Mouse (Mus musculus) gastrocnemius, postnatal 25 days (tissue): ENCODE measurements around the gene Hsd11b1. TPM values are rescaled to one million over a fixed set of nuclear protein-coding genes. Genes with fewer than 3 reads are reported as not detected.
"Not testable (repeated sequence)": the region's sequence is repeated elsewhere in the genome, so short reads cannot be mapped to it uniquely, and the experiment has no call there.

Experiments
- DNase-seq: peaks from one replicate; pipeline ENCODE4 v3.0.0; 2022
- long read RNA-seq, 2 experiments: library from polyadenylated mRNA; stranded (forward); transcript quantifications; one replicate each; pipeline ENCODE4 v2.0.0; 2021
- total RNA-seq, 2 experiments: library from RNA; stranded (reverse); gene quantifications; 1 replicate in 1 of 2; 2 replicates in 1 of 2; pipeline ENCODE4 v1.2.3; 2021

Gene Hsd11b1
- 1 to 10 TPM; 6.3 to 7.9 TPM for total RNA-seq
- long read RNA-seq, experiment 1, transcript Hsd11b1-201 (6 exons, 1,623 nt), result major isoform, 6 of 6 reads
- long read RNA-seq, experiment 1, partial matches to known transcripts, result 0 of 6 reads
- long read RNA-seq, experiment 1, other reads (novel, unspliced or antisense), result 0 of 6 reads
- long read RNA-seq, experiment 2, transcript Hsd11b1-201 (6 exons, 1,623 nt), result major isoform, 6 of 7 reads
- long read RNA-seq, experiment 2, partial matches to known transcripts, result 0 of 7 reads
- long read RNA-seq, experiment 2, other reads (novel, unspliced or antisense), result 0 of 7 reads

DNA sequence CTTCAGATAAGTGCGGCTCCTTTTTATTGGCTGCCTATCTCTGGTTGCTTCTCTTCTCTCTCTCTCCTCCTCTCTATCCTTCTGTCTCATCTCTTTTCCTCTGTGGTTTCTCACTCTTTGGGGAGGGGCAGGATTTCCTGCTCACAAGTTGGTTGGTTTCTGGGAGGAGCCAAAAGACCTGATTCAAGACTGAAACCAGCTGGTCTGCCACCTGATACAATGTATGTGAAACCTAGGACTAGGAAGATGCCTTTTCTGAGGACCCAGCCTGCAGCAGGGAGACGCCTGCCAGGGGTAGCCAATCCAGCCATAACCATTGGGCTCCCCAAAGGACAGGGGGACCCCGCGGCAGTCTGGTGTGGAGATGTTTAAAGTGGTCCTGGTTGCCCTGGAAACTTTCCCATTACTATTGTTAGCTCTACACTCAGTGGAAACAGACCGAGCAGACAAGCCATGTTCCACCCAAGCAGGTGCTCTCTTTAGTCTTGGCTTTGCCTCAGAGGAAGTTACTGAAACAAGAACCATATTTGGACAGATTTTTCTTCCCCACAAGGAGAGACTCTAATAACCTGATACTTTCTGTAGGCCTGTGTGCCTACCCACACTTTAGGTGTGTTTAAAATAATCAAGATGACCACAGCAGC lies at the start of gene Hsd11b1:
TSS of gene Hsd11b1 (minus strand) at position 121 of the 644 bp plus-strand sequence.
- DNase-seq, result no peak

DNA sequence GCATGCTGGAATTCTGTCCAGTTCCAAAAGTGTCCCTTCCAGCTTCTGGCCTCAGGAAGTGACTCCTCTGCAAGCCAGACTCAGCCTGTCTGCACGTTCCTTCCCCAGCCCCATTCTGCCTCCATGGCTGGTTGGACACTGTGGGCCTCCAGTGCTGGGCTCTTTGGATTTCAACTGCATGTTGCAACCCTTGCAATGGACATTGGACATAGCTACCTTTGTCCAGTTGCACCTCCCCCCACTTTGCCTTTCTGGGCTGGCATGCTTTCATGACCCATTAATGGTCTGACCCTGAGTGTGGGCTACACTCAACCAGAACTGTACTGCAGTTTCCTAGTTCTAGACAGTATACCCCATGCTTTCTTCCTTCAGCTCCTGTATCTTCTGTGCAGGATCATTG lies 47.7 kb upstream of the Hsd11b1 start:
- no peak for DNase-seq

GRCm38 (mm10) chr1:193310519-193311085 lies 46.7 kb upstream of the Hsd11b1 start:
- no peak for DNase-seq

DNA sequence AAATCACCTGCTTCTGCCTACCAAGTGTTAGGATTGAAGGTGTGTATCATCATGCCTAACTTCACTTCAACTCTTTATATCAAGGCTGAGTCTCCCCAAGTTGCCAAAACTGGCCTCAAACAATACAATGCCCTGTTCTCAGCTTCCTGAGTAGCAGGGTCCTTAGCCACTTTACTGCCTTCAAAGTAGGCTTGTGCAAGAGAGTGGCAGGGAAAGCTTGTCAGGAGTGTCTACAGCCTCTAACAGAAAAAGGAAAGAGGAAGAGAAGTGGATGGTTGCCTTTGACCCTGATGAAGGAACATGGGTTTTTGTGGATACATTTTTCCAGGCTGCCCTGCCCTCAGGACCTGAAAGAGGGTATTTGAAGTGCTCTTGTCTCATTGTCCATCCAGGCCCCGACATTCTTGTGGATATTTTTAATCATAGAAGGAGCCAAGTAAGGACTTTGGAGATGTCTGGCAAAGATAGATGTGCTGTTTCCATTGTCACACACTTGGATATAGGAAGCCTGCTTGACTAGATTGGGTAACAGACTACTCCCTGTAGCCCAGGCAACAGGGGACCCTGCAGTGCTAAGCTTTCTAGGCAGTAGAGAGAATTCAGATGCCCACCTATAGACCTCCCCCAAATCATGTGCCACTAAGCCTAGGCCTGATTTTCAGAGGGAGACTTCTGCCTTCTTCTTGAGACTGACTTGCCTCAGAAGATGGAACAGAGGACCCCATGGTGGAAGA lies 46.1 kb upstream of the Hsd11b1 start:
- no peak for DNase-seq

- DNase-seq, result no peak
Observed at GRCm38 (mm10) chr1:193306832-193307231, 43.0 kb upstream of the Hsd11b1 start.

- DNase-seq, result no peak
Observed at GRCm38 (mm10) chr1:193305386-193305785, 41.5 kb upstream of the Hsd11b1 start.

DNA sequence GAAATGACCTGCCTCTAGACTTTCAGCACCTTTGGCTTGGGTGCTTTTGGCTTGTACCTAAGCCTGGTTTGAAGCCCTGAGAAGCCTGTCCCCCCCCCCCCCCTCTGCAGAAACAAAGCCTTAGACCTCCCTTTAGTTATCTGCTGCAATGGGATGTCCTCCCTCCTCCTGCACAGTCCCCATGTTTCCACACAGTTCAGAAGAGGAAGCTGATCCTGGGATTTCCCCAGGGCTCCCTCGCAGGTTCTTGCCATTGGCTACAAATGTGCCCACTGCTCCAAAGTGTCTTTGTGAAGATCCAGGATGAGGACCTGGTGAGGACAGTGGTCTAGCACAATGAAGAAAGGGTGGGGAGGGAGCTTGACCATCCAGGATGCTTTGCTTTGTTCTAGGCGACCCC lies 39.2 kb upstream of the Hsd11b1 start:
- DNase-seq, result no peak

DNA sequence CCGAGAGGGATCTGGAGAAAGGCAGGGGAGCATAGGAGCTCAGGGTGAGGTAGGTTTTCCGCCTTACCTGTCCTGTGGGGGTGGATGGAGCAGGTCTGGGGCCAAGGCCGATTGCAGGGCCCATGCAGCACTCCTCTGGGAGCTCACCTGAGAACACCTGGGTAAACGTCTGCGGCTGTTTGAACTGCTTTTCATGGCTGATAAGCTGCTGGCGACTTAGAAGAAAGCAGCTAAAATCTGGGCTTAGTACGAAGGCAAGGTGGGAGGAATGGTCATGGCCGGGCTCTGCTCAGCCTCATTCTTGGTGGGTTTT lies 38.2 kb upstream of the Hsd11b1 start:
- DNase-seq, result no peak

- DNase-seq, result no peak
Observed at GRCm38 (mm10) chr1:193301216-193302092, 37.6 kb upstream of the Hsd11b1 start.

DNA sequence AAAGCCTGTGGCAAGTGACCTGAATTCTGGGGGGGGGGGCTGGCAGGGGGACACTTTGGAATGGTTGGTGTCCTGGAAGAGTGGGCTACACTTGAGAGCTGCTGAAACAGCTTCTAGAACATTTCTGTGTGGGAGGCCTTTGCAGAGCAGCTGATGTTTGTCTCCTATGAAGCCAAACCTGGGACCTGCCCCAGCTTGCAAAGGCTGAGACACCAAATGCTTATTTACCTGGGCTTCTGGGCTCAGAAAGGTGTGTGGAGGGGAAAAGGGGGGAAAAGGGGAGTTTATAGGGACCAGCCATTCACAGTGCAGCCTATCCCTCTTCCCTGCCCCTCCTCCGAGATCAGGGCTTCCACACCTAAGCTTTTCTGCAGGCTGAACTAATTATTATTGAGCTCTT lies 36.1 kb upstream of the Hsd11b1 start:
- no peak for DNase-seq

DNA sequence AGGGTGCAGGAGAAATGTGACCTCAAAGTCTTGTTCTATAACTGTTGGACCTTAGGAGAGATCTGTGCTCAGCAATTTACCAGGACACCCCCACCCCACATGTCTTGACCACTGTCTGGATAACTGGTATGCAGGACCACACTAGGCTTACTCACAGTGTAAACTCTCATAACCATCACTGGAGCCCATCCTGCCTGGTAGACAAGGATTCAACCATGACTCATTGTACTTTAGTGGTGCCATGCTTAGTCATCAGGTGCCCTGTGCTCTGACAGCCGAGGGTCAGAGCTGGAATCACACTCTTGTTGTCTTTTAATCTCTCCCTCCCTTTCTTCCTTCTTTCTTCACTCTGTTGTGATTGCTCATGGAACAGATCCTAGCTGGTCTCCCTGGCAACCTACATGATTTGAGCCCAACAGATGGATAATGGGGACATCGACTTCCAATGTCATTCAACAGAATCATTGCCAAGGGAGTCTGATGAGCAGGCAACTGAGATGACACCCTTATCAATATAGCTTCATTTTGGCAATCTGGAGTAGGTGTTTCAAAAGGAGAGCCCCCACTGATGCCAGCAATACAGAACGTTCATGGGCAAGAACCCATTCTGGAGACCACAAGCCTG lies 34.4 kb upstream of the Hsd11b1 start:
- no peak for DNase-seq

- no peak for DNase-seq
Observed at GRCm38 (mm10) chr1:193295920-193296319, 32.0 kb upstream of the Hsd11b1 start.

DNA sequence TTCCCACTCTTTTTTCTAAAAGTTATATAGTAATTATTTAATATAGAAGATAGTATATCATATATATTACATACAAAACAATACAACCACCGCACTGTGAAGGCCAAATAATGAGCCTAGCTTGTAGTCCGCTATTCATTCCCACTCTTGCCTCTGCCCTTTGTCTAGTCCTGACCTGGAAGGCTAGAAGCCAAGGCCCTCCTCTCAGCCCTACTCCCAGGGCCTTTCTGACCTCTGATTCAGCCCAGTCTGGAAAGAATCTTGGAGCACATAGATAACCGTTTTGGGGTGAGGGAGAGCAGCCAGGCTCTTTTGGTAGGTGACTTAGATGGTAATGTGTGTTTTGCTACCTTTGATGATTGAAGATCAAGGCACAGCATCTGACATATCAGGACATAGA lies 30.1 kb upstream of the Hsd11b1 start:
- no peak for DNase-seq

DNA sequence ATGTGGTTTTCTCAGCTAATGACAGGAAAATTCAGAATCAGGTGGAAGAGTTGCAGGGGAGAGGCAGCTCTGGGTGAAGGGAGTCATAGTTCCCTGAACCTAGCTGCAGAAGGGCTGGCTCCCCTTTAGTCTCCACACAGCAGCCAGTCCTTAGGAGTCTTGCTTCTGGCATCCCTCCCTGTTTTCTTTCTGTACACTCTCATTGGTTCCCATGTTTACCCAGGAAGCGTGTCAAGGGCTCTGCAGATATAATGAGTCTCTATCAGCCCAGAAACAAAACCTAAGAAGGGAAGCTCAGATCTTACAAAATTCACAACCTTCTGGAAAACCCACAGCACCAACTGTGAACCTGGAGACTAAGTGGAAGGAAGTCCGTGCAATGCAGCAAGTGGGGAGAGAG lies 29.2 kb upstream of the Hsd11b1 start:
- no peak for DNase-seq

DNA sequence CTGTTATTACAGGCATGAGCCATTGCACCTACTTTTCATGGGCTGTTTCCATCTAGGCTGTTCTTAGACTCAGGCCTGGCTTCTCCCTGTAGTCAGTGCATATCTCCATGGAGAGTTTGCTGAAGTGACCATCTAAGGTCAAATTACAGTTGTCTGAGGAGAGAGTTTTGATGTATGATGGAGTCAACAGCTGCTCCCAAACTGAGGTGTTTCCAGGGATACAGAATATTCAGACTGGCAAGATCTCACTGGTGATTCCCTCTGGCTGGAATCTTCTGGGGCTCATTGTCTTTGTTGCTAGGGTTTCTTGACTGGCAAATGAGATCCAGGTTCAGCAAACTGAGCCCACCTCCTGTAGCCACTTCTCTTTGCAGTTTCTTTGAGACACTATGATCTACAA lies 26.8 kb upstream of the Hsd11b1 start:
- no peak for DNase-seq

GRCm38 (mm10) chr1:193289914-193290313 lies 26.0 kb upstream of the Hsd11b1 start:
- DNase-seq, result no peak

DNA sequence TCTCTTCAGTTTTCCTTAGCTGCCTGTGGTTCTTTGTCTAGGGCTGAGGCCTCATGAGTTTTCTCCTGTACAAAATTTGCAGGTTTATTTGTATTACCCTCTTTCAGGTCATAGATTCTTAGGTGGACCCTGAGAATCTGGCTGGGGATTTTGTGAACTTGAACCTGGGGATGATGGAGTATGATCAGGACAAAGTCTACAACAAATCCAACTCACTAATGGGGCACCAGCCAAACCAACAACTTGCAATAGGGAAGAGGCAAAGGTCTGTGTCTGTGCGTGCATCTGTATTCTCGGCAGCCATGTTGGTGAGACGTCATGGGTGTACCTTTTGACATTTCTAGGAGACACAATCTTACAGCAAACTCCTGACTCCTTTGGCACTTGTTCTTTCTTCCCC lies 25.2 kb upstream of the Hsd11b1 start:
- no peak for DNase-seq

GRCm38 (mm10) chr1:193287578-193287977 lies 23.7 kb upstream of the Hsd11b1 start:
- DNase-seq, result no peak

DNA sequence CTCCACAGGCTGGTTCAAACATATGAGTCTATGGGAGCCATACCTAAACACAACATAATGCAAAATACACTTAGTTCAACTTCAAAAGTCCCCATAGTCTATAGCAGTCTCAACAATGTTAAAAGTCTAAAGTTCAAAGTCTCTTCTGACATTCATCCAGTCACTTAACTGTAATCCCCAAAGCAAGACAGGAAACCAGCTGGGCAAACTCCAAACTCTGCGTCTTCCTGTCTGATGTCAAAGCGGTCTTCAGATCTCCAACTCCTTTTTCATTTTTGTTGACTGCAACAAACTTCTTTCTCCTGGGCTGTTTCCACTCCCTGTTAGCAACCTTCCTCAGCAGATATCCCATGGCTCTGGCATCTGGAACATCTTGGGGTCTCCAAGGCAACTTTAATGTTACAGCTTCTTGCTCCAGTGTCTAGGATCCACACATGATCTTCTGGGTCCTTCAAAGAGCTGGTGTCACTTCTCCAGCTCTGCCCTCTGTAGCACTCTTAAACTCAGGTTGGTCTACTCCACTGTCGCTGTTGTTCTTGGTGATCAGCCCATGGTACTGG lies 22.0 kb upstream of the Hsd11b1 start:
- DNase-seq, result not testable (repeated sequence)

- no peak for DNase-seq
Observed at GRCm38 (mm10) chr1:193284228-193284779, 20.4 kb upstream of the Hsd11b1 start.

DNA sequence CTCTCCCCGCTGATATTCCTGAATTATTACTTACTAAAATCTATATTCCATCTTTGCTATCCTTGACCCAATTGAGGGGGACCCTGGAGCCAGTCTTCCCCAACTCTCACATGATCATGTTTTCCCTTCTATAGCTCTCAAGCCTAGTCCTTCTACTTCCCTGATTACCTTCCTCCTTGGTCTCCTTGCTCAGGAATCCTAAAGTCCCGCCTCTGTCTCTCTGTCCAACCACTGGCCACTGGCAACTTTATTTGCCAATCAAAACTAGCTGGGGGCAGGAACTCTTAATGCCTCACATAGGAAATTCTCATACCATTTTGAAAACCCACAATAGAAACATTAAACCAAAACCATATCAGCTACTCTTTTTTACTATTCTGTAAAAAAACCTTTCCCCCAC lies 17.5 kb upstream of the Hsd11b1 start:
- no peak for DNase-seq
